ENCODE assay signal across 13 mouse cellular contexts in the genomic region with DNA sequence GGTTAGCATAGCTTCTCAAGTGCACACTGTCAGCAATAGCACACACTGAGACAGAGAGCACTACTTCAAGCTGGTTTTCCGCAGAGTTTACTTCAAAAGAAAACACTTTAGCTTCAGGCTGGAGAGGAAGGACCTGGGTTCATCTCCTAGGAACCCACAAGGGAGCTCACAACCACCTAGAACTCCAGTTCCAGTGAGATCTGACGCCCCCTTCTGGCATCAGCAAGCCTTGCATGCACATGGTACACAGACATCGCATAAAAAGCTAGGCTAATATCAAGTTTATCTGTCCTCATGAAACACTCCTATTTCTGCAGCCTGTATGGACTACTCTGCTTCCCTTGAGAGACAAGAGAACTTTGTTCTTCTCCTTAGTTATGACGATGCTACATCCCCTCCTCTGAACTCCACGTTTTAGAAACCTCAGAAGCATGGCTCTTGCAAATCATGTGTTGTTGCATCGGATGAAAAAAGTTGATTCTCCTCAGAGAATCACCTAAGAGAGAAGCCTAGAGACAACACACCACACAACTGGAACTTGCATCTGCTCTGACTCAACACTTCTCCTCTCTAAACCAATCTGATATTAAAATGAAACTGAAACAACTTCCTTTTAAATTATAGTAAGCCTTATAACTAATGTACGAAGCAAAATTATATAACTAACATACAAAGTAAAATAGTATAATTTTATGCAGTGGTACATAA. TPM values are rescaled to one million over a fixed set of nuclear protein-coding genes. Genes with fewer than 3 reads are reported as not detected.
DNase-seq lines count a peak whose midpoint lies in the region; ATAC-seq and TF ChIP-seq lines count a peak whose summit lies in the region.
"Had no signal": no experiment of that assay in that cellular context is flagged by ENCODE, and none has a peak within 500 bp of the region (broad histone marks: within the 10 kb centered on the region; RNA-seq: fewer than 3 reads in every experiment).

No protein-coding gene starts in this region.

- H3K9ac ChIP-seq in midbrain, postnatal 0 days (replicated peaks; ENCODE audit: low read length, poor library complexity, severe bottlenecking), result no peak overlapping the region
- no peak overlapping the region for H3K9ac ChIP-seq in midbrain, embryonic 15.5 days
- H3K9ac ChIP-seq: midbrain, embryonic 12.5 days had no signal

- 80% methylated on average over 7 of the region's 7 CpGs for WGBS in midbrain, postnatal 0 days
- WGBS in midbrain, embryonic 15.5 days, result 81% methylated on average over 7 of the region's 7 CpGs

- CTCF ChIA-PET in Patski (lab: Charles Lee), result interaction anchor here (1.0 kb wide), 1 partner anchor 11 kb away, joined by 3 read pairs; no protein-coding TSS in a partner anchor

- peak; percentile 15; the same call in 1 of the 2 replicates for TF ChIP-seq CTCF in midbrain, postnatal 0 days (IDR thresholded peaks at IDR 0.05)
- peak; percentile 37 for TF ChIP-seq CTCF in Patski (IDR thresholded peaks at IDR 0.05)

- no peak overlapping the region for H3K27ac ChIP-seq in midbrain, postnatal 0 days (ENCODE audit: low read depth, low read length)
- no peak overlapping the region for H3K27ac ChIP-seq in midbrain, embryonic 15.5 days
- H3K27ac ChIP-seq: heart, embryonic 10.5 days; midbrain, embryonic 12.5 days had no signal

- no peak overlapping the region for H3K4me3 ChIP-seq in midbrain, postnatal 0 days (ENCODE audit: low read depth, low read length)
- H3K4me3 ChIP-seq in midbrain, embryonic 15.5 days, result no peak overlapping the region
- H3K4me3 ChIP-seq: heart, embryonic 10.5 days; midbrain, embryonic 12.5 days had no signal

- POLR2A ChIA-PET in Patski (lab: Charles Lee), result no interaction called here

- H3K36me3 ChIP-seq in midbrain, postnatal 0 days (ENCODE audit: insufficient read depth, low read length), result no peaks in the 10 kb centered on the region
- 0 out of 2 replicates have a peak, but pooled peaks cover 10% of the 10 kb centered on the region for H3K36me3 ChIP-seq in midbrain, embryonic 15.5 days (replicated peaks)

- no peaks in the 10 kb centered on the region for H3K9me3 ChIP-seq in midbrain, postnatal 0 days (ENCODE audit: low read length)
- no peaks in the 10 kb centered on the region for H3K9me3 ChIP-seq in midbrain, embryonic 15.5 days
- H3K9me3 ChIP-seq: heart, embryonic 10.5 days; midbrain, embryonic 12.5 days had no signal

- no peak for ATAC-seq in midbrain, postnatal 0 days (ENCODE audit: low FRiP score)
- ATAC-seq in midbrain, embryonic 15.5 days (replicated peaks), result no peak
- ATAC-seq in Patski, result no peak
- peak; percentile 67 for ATAC-seq in megakaryocyte progenitor cell, adult 5-6 weeks (replicated peaks; ENCODE audit: poor library complexity)

- H3K4me2 ChIP-seq in midbrain, postnatal 0 days (ENCODE audit: low read depth, low read length, poor library complexity, severe bottlenecking), result no peak overlapping the region
- H3K4me2 ChIP-seq in midbrain, embryonic 15.5 days, result no peak overlapping the region
- H3K4me2 ChIP-seq: liver, embryonic 11.5 days; midbrain, embryonic 12.5 days had no signal

- no peaks in the 10 kb centered on the region for H3K27me3 ChIP-seq in midbrain, postnatal 0 days (ENCODE audit: insufficient read depth, low read length)
- H3K27me3 ChIP-seq in midbrain, embryonic 15.5 days (replicated peaks), result no peaks in the 10 kb centered on the region
- H3K27me3 ChIP-seq in Patski, result no peaks in the 10 kb centered on the region
- H3K27me3 ChIP-seq: midbrain, embryonic 12.5 days had no signal

- H3K4me1 ChIP-seq in midbrain, postnatal 0 days (ENCODE audit: insufficient read depth, low read length), result no peaks in the 10 kb centered on the region
- H3K4me1 ChIP-seq in midbrain, embryonic 15.5 days, result 0 out of 2 replicates have a peak, but pooled peaks cover 4% of the 10 kb centered on the region
- H3K4me1 ChIP-seq: heart, embryonic 10.5 days had no signal

- in situ Hi-C loops in Patski (cut with MboI; ENCODE audit: low pct_unique_long_range_greater_than_20kb), result no loop called here

- DNase-seq in midbrain, postnatal 0 days (ENCODE audit: low spot score), result no peak
- no peak for DNase-seq in Patski (ENCODE audit: low read depth, low spot score)
- peak; percentile 66 for DNase-seq in thymus, postnatal 4 days
- no peak for DNase-seq in cerebellum, postnatal 25 days
- DNase-seq in heart, adult 9 months (ENCODE audit: low spot score in 2 of 2), result no peak
- no peak for DNase-seq in frontal cortex, adult 2 months (ENCODE audit: extremely low spot score in 1 of 2, low spot score in 1 of 2)
- DNase-seq: cerebellum, adult 9-11 months; kidney, postnatal 36 days had no signal

RNA-seq across cellular contexts. Expression of a gene that starts 53.3 kb away (rescaled TPM):
- total RNA-seq in midbrain, postnatal 0 days (2014; rRNA removed), result 59.6 and 69.5 TPM in 2 replicates
- polyA plus RNA-seq in midbrain, postnatal 0 days (2015; fragmentation: Nextera tagmentation; extraction: Ambion mirVana), result 24.9 and 27.3 TPM in 2 replicates
- 33.9 and 37.5 TPM in 2 replicates for polyA plus RNA-seq in midbrain, embryonic 15.5 days (2015; fragmentation: Nextera tagmentation; extraction: Ambion mirVana)
- polyA plus RNA-seq in Patski (2021), result 10.9 TPM
- total RNA-seq in megakaryocyte progenitor cell, adult 5-6 weeks (2015), result 27.5 and 29.0 TPM in 2 replicates
- total RNA-seq in megakaryocyte progenitor cell, adult 5-6 weeks (2017), result 24.3 and 26.8 TPM in 2 replicates
- 15.4 and 15.7 TPM in 2 replicates for polyA plus RNA-seq in frontal cortex, adult 2 months (2012; rRNA removed)
